Mouse (Mus musculus): ENCODE data around the gene Rmnd5a.
A peak's percentile ranks its signal among the peaks of the same experiment; 100 is the strongest.
"Not testable (repeated sequence)": the region's sequence is repeated elsewhere in the genome, so short reads cannot be mapped to it uniquely, and the experiment has no call there.

Rmnd5a gene

DNA sequence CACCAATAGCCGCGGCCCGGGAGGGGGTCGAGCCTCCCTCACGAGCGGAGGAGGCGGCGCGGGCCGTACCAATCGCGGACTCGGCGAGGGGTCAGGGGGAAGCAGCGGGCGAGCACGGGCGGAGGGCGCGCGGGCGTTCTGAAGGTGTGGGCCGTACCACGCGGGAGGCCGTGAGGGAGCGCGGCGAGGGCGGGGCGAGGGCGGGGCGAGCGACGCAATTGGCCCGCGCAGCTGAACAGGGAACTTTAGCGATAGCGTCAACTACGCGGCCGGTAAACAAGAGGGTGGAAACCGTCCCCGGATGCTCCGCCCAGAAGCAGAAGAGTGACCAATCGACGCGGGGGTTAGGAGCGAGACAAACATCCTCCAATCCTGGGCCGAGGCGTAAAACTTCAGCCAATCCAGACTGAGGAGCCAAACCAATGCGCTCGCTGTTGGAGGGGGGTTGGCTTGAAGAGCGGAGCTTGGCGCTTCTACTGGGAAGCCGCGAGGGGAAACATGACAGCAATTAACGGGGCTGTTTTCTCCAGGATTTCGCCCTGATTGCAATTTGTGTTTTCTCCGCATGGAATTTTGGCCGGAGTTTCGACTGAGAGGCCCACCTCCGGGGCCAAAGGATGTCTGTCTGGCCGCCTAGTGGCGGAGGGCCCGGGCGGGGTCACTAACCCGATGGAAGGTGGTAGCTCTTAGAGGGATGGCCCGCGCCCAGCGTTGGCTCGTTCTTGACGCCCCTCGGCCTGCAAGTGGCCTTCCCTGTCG lies at the start of gene Rmnd5a:
TSS of gene Rmnd5a (minus strand) at position 146 of the 759 bp plus-strand sequence.
- DNase-seq: peak; percentile 97 to 99

- no peak for DNase-seq
These were observed 47.5 kb upstream of the Rmnd5a start for GRCm38 (mm10) chr6:71487966-71488365.

- no peak for DNase-seq
These were observed 46.4 kb upstream of the Rmnd5a start for GRCm38 (mm10) chr6:71486867-71487266.

DNA sequence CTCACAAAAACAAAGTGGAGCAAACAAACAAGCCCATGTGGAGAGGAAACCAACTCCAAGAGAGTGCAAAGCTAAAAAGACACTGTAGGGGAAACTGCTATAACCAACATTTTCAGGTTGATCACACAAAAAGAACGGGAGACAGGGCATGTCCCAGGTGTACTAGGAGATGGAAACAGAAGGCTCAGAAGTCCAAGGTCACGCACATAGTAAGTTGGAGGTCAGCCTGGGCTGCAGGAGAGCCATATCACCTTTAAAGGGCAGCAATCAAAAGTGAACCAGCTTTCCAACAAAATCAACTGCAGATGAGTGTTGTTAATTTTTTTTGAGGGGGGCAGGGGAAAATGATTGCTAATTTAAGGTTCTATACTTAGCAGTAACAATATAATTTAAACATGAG lies 45.8 kb upstream of the Rmnd5a start:
- no peak for DNase-seq

DNA sequence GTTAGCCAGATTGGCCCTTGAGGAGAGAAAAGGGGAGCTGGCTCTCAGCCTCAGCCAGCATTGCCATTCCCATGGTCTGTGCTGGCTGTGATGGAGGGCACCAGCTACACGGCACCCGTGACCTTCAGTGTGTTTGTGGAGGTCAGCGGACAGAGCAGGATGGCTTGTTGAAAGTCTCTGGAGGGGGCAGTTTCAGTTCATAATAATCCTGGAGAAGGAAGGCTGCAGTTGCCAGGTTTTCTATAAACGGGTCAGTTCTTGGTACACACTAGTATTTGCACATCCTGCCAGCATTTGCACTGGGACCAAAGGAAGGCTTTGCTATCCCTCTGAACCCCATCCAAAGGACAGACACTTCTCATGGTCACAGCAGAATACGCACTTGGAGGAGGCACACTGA lies 44.8 kb upstream of the Rmnd5a start:
- no peak for DNase-seq

DNA sequence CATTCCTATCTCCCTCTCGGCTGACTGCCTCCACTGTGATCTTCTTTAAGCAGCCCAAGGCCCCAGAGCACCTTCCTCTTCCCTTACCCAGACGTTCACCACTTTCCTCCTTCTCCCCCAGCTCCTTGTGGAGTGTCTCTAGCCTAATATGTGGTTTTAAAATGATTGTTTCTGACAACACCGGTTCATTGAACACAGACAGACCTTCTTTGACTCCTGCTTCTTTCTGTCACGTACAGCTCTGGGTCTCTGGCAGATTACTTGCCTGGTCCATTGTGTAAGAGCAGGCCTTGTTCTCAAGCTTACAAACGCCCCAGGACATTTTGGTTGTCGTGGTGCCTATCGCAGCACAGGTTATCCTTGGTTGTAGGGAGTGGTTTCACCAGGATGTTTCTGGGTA lies 40.7 kb upstream of the Rmnd5a start:
- no peak for DNase-seq

- no peak for DNase-seq
These were observed 39.7 kb upstream of the Rmnd5a start for GRCm38 (mm10) chr6:71480136-71480535.

DNA sequence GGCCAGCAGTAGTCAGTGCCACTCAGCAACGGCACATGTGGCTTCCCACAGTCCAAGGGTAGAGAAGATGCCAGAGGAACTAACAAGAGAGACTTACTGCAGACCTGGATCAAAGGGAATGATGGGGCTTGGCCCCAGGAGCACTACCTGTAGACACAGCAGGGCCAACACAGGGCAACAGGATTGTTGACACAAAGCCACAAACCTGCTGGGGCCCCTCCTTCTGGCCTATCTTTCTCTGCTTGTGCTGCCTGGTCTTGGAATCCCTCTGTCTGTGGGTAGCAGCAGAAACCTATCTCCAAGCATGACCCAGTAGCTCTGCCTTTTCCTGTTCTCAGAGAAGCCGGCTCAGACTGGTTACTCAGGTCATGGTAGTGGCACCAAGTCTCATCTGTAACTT lies 39.2 kb upstream of the Rmnd5a start:
- not testable (repeated sequence) for DNase-seq

DNA sequence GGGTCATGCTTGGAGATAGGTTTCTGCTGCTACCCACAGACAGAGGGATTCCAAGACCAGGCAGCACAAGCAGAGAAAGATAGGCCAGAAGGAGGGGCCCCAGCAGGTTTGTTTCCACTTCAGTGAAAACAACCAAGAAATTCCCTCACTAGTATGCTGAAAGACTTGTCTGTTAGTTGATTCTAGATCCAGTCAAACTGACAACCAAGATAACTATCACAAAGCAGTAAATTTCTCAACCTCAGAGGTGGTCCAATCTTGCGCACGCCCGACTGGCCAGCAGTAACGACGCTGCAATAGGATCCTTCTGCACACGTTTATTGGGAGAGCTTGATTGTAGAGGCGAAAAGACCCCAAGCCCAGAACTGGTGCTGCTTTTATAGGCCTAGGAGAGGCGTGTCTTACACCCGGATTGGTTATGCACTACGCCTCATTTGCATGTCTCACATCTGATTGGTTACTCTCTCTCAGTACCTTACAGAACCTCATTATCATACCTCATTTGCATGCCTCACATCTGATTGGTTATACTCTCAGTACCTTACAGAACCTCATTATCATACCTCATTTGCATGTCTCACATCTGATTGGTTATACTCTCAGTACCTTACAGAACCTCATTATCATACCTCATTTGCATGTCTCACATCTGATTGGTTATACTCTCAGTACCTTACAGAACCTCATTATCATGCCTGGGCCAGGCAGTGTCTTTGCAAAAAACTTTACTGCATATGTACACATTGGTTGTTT lies 38.6 kb upstream of the Rmnd5a start:
- DNase-seq: not testable (repeated sequence)

GRCm38 (mm10) chr6:71476783-71477182 lies 36.3 kb upstream of the Rmnd5a start:
- no peak for DNase-seq

DNA sequence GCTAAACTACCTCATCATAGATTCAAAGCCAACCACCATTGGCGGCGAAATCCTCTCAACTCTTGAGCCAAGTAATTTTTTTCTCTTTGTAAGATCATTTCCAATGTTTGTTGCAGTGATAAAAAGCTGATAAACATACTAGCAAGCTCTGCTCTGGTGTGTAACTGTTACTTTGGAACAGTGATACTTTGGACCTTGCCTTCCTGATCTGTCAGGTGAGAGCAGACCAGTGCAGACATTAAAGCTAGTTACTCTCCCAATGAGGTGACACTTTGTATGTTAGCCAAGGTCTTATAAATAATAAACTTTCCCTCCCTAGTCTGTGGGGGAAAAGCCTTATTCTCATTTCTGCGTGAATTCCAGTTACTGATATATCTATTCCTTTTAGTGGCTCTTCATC lies 35.2 kb upstream of the Rmnd5a start:
- DNase-seq: no peak

- no peak for DNase-seq
These were observed 32.3 kb upstream of the Rmnd5a start for GRCm38 (mm10) chr6:71472786-71473185.

- no peak for DNase-seq
These were observed 31.5 kb upstream of the Rmnd5a start for GRCm38 (mm10) chr6:71471830-71472520.

GRCm38 (mm10) chr6:71469291-71469690 lies 28.9 kb upstream of the Rmnd5a start:
- no peak for DNase-seq

GRCm38 (mm10) chr6:71467766-71468165 lies 27.3 kb upstream of the Rmnd5a start:
- DNase-seq: no peak

DNA sequence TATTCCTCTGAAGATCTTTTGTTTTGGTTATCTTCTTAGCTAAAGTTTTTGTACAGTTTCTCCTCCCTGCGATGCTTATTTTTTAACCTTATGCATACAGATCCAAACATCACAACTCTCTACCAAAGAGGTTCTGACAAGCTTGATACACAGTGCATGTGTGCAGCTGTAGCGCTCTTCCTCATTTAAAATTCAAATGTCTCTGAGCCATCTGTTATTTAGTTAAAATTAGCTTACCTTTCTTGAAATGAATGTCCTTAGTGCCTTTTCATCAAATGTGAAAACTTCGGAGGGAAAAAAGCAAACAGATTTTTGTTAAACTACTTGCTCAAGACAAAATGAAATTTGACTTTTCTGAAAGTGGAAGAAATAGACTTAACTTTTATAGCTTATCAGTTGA lies 24.7 kb upstream of the Rmnd5a start:
- no peak for DNase-seq

DNA sequence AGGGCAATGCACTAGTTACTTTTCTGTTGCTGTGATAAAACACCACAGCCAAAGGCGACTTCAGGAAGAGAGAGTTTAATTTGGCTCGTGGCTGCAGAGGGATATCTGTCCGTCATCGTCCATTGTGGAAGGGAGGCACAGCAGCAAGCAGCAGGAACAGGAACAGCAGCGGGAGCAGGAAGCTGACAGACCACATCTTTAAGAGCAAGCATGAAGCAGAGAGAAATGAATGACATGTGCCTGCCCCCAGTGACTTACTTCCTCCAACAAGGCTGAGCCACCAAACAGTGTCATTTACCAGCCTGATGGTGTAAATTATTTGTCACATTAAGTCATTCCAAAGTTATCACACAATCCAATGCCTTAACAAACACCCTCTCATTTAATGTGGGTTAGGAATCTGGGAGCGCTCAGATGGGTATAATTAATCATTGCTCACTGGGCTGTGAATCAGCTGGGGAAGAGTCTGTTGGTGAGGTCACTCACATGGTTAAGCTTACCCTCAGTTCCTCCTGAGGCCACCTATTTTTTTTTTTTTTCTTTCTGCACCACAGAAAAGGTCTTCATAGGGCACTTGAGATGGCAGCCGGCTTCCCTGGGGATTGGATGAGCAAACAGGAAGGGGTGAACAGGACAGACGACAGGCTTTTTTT lies 17.6 kb upstream of the Rmnd5a start:
- no peak for DNase-seq

GRCm38 (mm10) chr6:71453983-71454739 lies 13.7 kb upstream of the Rmnd5a start:
- not testable (repeated sequence) for DNase-seq

DNA sequence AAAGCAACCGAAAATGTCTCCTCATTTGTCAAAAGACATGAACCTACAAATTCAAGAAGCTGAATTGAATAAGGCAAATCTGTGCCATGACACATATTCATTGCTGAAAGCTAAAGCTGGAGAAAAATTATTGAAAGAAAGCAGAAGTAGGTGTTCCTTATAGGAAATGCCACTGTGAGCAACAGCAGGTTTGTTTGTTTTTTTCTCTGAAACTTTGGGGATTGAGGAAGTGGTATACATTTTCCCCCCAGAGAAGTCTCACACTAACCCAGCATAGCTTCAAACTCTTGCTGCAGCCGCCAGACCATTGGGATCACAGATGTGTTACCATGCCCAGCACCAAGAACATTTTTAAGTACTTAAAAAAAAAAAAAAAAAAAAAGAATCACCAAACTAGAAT lies 12.4 kb upstream of the Rmnd5a start:
- no peak for DNase-seq

GRCm38 (mm10) chr6:71445560-71445959 lies 5.1 kb upstream of the Rmnd5a start:
- DNase-seq: no peak

- no peak for DNase-seq
These were observed 4.3 kb upstream of the Rmnd5a start for GRCm38 (mm10) chr6:71444756-71445155.

- no peak for DNase-seq
These were observed 1.7 kb upstream of the Rmnd5a start for GRCm38 (mm10) chr6:71442130-71442529.

DNA sequence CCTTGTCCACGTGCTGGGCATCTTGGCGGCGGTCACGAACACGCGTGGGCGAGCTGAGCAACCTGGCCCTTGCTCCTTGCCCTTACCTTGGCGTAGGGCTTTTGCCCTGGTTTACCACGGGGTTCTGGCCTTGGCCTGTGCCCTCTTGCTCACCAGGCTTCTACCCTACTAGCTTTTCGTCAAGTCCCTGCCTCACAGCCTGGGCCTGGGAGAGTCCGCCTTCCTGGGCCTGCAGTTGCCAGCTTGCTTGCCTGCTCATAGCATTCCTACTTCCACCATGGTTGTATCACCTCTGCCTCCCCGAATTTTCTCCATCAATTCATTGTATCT lies 779 bp upstream of the Rmnd5a start:
- DNase-seq: no peak

Measured in thymus, adult 18-20 months (tissue).